Mouse (Mus musculus): ENCODE data around the gene Heg1. TPM values are rescaled to one million over a fixed set of nuclear protein-coding genes. Genes with fewer than 3 reads are reported as not detected.

Gene Heg1
- polyA plus RNA-seq, 1 experiment from 2014 or later, result 25.4 TPM

GRCm38 (mm10) chr16:33726892-33727291 lies 42.7 kb downstream of the Heg1 start:
- peaks cover 4% of the 10 kb centered on the region; the same call in 1 of the 2 replicates for H3K9me3 ChIP-seq (ENCODE audit: low read depth, low read length)
- H3K27ac ChIP-seq (ENCODE audit: low read depth), result no peak overlapping the region
- ATAC-seq (ENCODE audit: insufficient read depth), result no peak
- WGBS, result 91% methylated on average over 7 of the region's 7 CpGs
- peaks cover 60% of the 10 kb centered on the region for H3K36me3 ChIP-seq (ENCODE audit: insufficient read depth)
- H3K27me3 ChIP-seq (ENCODE audit: insufficient read depth, low read length), result no peaks in the 10 kb centered on the region
- H3K9ac ChIP-seq, result no peak overlapping the region
- H3K4me2 ChIP-seq, result no peak overlapping the region
- H3K4me3 ChIP-seq (ENCODE audit: low read depth, low read length), result no peak overlapping the region
- no peaks in the 10 kb centered on the region for H3K4me1 ChIP-seq (ENCODE audit: insufficient read depth)
- no peak for TF ChIP-seq CTCF (IDR thresholded peaks at IDR 0.05; ENCODE audit: low read depth)
- no peak for DNase-seq

DNA sequence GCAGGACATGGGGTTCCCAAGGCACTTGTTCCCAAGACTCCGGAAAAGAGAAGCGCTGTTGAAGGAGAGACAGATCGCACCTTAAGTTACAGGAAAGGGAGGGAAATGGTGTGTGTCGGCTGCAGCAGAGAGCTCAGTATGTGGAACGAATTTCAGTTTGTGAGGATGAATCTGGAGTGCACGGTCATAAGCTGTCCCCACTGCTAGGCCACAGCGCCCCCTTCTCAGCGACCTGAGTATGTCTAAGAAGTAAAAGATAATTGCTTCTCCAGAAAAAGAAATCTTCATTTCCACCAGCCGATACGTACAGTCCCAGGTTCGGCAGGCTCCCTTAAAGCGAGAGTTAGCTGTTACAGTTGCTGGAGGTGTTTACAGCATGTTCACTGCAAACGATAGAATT lies 44.3 kb downstream of the Heg1 start:
- WGBS, result 70% methylated on average over 13 of the region's 13 CpGs
- Histone ChIP-seq H3K36me3 (ENCODE audit: insufficient read depth) (peaks cover 55% of the 10 kb centered on the region), H3K9ac (no peak overlapping the region)

DNA sequence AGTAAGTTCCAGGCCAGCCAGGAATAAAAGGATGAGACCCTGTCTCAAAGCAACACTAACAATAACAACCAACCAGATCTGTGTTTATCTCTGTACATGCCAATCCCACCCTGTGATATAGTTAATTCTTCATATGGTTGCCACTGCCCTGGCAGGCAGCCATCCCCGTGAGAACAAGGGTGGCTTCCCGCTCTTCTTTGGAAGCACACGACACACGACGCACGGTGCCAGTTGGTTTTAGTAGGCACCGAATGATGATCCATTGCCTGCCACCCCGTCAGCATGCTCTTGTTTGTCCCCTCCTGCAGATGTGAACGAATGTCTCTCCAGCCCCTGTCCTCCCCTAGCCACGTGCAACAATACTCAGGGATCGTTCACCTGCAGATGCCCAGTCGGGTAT lies 47.1 kb downstream of the Heg1 start:
- no peak for TF ChIP-seq CTCF (IDR thresholded peaks at IDR 0.05; ENCODE audit: low read depth)
- H3K4me1 ChIP-seq (ENCODE audit: insufficient read depth), result no peaks in the 10 kb centered on the region
- H3K9me3 ChIP-seq (ENCODE audit: low read depth, low read length), result no peaks in the 10 kb centered on the region
- no peaks in the 10 kb centered on the region for H3K27me3 ChIP-seq (ENCODE audit: insufficient read depth, low read length)
- H3K4me3 ChIP-seq (ENCODE audit: low read depth, low read length), result no peak overlapping the region
- no peak overlapping the region for H3K4me2 ChIP-seq
- H3K9ac ChIP-seq, result no peak overlapping the region
- WGBS, result 82% methylated on average over 12 of the region's 12 CpGs
- H3K36me3 ChIP-seq (ENCODE audit: insufficient read depth), result peaks cover 44% of the 10 kb centered on the region
- ATAC-seq (ENCODE audit: insufficient read depth) (no peak), DNase-seq (no peak)
- H3K27ac ChIP-seq (ENCODE audit: low read depth), result no peak overlapping the region

More for the DNA sequence above, 44.3 kb downstream of the Heg1 start:
- DNase-seq, result peak; percentile 21
- ATAC-seq (ENCODE audit: insufficient read depth), result no peak
- Histone ChIP-seq H3K27ac (ENCODE audit: low read depth) (no peak overlapping the region), H3K4me3 (ENCODE audit: low read depth, low read length) (no peak overlapping the region), H3K27me3 (ENCODE audit: insufficient read depth, low read length) (no peaks in the 10 kb centered on the region), H3K4me2 (no peak overlapping the region), H3K4me1 (ENCODE audit: insufficient read depth) (no peaks in the 10 kb centered on the region), H3K9me3 (ENCODE audit: low read depth, low read length) (peaks cover 4% of the 10 kb centered on the region; the same call in 1 of the 2 replicates)
- TF ChIP-seq CTCF (IDR thresholded peaks at IDR 0.05; ENCODE audit: low read depth), result peak; percentile 17; the same call in 1 of the 2 replicates

GRCm38 (mm10) chr16:33732237-33732749 lies 48.1 kb downstream of the Heg1 start:
- Histone ChIP-seq H3K4me3 (ENCODE audit: low read depth, low read length) (no peak overlapping the region), H3K4me1 (ENCODE audit: insufficient read depth) (no peaks in the 10 kb centered on the region), H3K27me3 (ENCODE audit: insufficient read depth, low read length) (no peaks in the 10 kb centered on the region), H3K9ac (no peak overlapping the region), H3K9me3 (ENCODE audit: low read depth, low read length) (no peaks in the 10 kb centered on the region), H3K4me2 (no peak overlapping the region), H3K27ac (ENCODE audit: low read depth) (no peak overlapping the region), H3K36me3 (ENCODE audit: insufficient read depth) (peaks cover 34% of the 10 kb centered on the region)
- WGBS, result 67% methylated on average over 6 of the region's 6 CpGs
- no peak for DNase-seq
- no peak for TF ChIP-seq CTCF (IDR thresholded peaks at IDR 0.05; ENCODE audit: low read depth)
- ATAC-seq (ENCODE audit: insufficient read depth), result no peak

- no peaks in the 10 kb centered on the region for H3K4me1 ChIP-seq (ENCODE audit: insufficient read depth)
- H3K27me3 ChIP-seq (ENCODE audit: insufficient read depth, low read length), result no peaks in the 10 kb centered on the region
- DNase-seq, result no peak
- TF ChIP-seq CTCF (IDR thresholded peaks at IDR 0.05; ENCODE audit: low read depth), result no peak
- H3K27ac ChIP-seq (ENCODE audit: low read depth), result no peak overlapping the region
- H3K9me3 ChIP-seq (ENCODE audit: low read depth, low read length), result no peaks in the 10 kb centered on the region
- no peak overlapping the region for H3K4me3 ChIP-seq (ENCODE audit: low read depth, low read length)
- H3K4me2 ChIP-seq, result no peak overlapping the region
- WGBS, result 79% methylated on average over 15 of the region's 15 CpGs
- peaks cover 30% of the 10 kb centered on the region for H3K36me3 ChIP-seq (ENCODE audit: insufficient read depth)
- no peak overlapping the region for H3K9ac ChIP-seq
- no peak for ATAC-seq (ENCODE audit: insufficient read depth)
These were observed 48.8 kb downstream of the Heg1 start for GRCm38 (mm10) chr16:33732846-33733580.

DNA sequence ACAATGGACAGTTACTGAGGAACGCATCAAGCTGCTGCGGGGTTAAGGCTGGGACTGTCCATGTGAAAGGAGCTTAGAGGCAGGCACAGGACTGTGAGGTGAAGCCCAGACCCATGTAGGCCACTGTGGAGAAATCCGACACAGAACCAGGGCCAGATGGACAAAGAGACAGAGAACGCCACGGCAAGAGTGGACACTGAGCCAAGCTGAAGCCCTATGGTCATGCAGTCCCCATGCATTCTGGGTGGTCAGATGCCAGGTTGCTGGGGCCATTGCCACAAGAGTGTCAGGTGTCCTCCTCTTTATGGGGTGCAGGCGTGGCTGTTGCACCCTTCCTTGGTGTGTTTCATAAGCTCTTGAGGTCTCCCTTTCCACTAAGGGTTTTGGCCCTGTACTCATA lies 49.7 kb downstream of the Heg1 start:
- H3K36me3 ChIP-seq (ENCODE audit: insufficient read depth), result peaks cover 30% of the 10 kb centered on the region
- no peak overlapping the region for H3K4me3 ChIP-seq (ENCODE audit: low read depth, low read length)
- ATAC-seq (ENCODE audit: insufficient read depth), result no peak
- no peak for TF ChIP-seq CTCF (IDR thresholded peaks at IDR 0.05; ENCODE audit: low read depth)
- H3K27me3 ChIP-seq (ENCODE audit: insufficient read depth, low read length), result no peaks in the 10 kb centered on the region
- no peak overlapping the region for H3K27ac ChIP-seq (ENCODE audit: low read depth)
- no peak for DNase-seq
- no peaks in the 10 kb centered on the region for H3K4me1 ChIP-seq (ENCODE audit: insufficient read depth)
- 79% methylated on average over 6 of the region's 6 CpGs for WGBS
- no peaks in the 10 kb centered on the region for H3K9me3 ChIP-seq (ENCODE audit: low read depth, low read length)
- no peak overlapping the region for H3K4me2 ChIP-seq
- no peak overlapping the region for H3K9ac ChIP-seq

- H3K27ac ChIP-seq (ENCODE audit: low read depth), result no peak overlapping the region
- DNase-seq, result no peak
These were observed 50.4 kb downstream of the Heg1 start for GRCm38 (mm10) chr16:33734545-33734944.

More at GRCm38 (mm10) chr16:33734545-33734944, 50.4 kb downstream of the Heg1 start:
- H3K4me1 ChIP-seq (ENCODE audit: insufficient read depth), result no peaks in the 10 kb centered on the region
- H3K4me3 ChIP-seq (ENCODE audit: low read depth, low read length), result no peak overlapping the region
- no peak for ATAC-seq (ENCODE audit: insufficient read depth)
- H3K27me3 ChIP-seq (ENCODE audit: insufficient read depth, low read length), result no peaks in the 10 kb centered on the region
- WGBS, result 51% methylated on average over 10 of the region's 10 CpGs
- TF ChIP-seq CTCF (IDR thresholded peaks at IDR 0.05; ENCODE audit: low read depth), result no peak
- H3K4me2 ChIP-seq, result no peak overlapping the region
- no peaks in the 10 kb centered on the region for H3K9me3 ChIP-seq (ENCODE audit: low read depth, low read length)
- peaks cover 30% of the 10 kb centered on the region for H3K36me3 ChIP-seq (ENCODE audit: insufficient read depth)
- no peak overlapping the region for H3K9ac ChIP-seq

Data from lung, embryonic 14.5 days (tissue).